Mouse (Mus musculus): ENCODE measurements around the gene Tgfb3.

Gene Tgfb3

GRCm38 (mm10) chr12:86030932-86031331 lies 47.9 kb downstream of the Tgfb3 start:
- DNase-seq (ENCODE audit: low spot score in 2 of 2), result no peak

- DNase-seq (ENCODE audit: low spot score in 2 of 2), result no peak
Observed at GRCm38 (mm10) chr12:86027747-86028146, 51.1 kb downstream of the Tgfb3 start.

- DNase-seq (ENCODE audit: low spot score in 2 of 2), result no peak
Observed at GRCm38 (mm10) chr12:86027000-86027399, 51.8 kb downstream of the Tgfb3 start.

- DNase-seq (ENCODE audit: low spot score in 2 of 2), result no peak
Observed at GRCm38 (mm10) chr12:86025480-86025879, 53.4 kb downstream of the Tgfb3 start.

GRCm38 (mm10) chr12:86024426-86024825 lies 54.4 kb downstream of the Tgfb3 start:
- no peak for DNase-seq (ENCODE audit: low spot score in 2 of 2)

GRCm38 (mm10) chr12:86023081-86023871 lies 55.6 kb downstream of the Tgfb3 start:
- DNase-seq (ENCODE audit: low spot score in 2 of 2), result no peak

GRCm38 (mm10) chr12:86022282-86022984 lies 56.4 kb downstream of the Tgfb3 start:
- no peak for DNase-seq (ENCODE audit: low spot score in 2 of 2)

- no peak for DNase-seq (ENCODE audit: low spot score in 2 of 2)
Observed at GRCm38 (mm10) chr12:86021583-86021982, 57.3 kb downstream of the Tgfb3 start.

- DNase-seq (ENCODE audit: low spot score in 2 of 2), result no peak
Observed at GRCm38 (mm10) chr12:86017360-86017759, 61.5 kb downstream of the Tgfb3 start.

GRCm38 (mm10) chr12:86015114-86015513 lies 63.7 kb downstream of the Tgfb3 start:
- DNase-seq (ENCODE audit: low spot score in 2 of 2), result no peak

- no peak for DNase-seq (ENCODE audit: low spot score in 2 of 2)
Observed at GRCm38 (mm10) chr12:86014621-86015020, 64.2 kb downstream of the Tgfb3 start.

GRCm38 (mm10) chr12:86014174-86014573 lies 64.7 kb downstream of the Tgfb3 start:
- no peak for DNase-seq (ENCODE audit: low spot score in 2 of 2)

- DNase-seq (ENCODE audit: low spot score in 2 of 2), result no peak
Observed at GRCm38 (mm10) chr12:86012195-86012594, 66.6 kb downstream of the Tgfb3 start.

- no peak for DNase-seq (ENCODE audit: low spot score in 2 of 2)
Observed at GRCm38 (mm10) chr12:86010656-86011055, 68.2 kb downstream of the Tgfb3 start.

- no peak for DNase-seq (ENCODE audit: low spot score in 2 of 2)
Observed at GRCm38 (mm10) chr12:86007377-86007776, 71.5 kb downstream of the Tgfb3 start.

Data from urinary bladder, adult 18-20 months (tissue).